Mouse (Mus musculus) embryonic facial prominence, embryonic 14.5 days (tissue): ENCODE data around the gene Shmt1. TPM values are rescaled to one million over a fixed set of nuclear protein-coding genes. Genes with fewer than 3 reads are reported as not detected.

ENCODE experiments used
- ATAC-seq: fragments of 200-750 bp; cut with Nextera tagmentation; 2 replicates; pipeline ENCODE4 v1.8.0; 2017; ENCODE audit warnings: low read depth, moderate number of reproducible peaks, moderate TSS enrichment
- DNase-seq: peaks from one replicate; pipeline ENCODE4 v3.0.0-alpha.2; 2015; ENCODE audit warnings: low spot score
- H3K27ac ChIP-seq: fragments of 300-500 bp; sonication (generic); replicated peaks from 2 replicates; pipeline ENCODE4 v1.5.1; 2014; ENCODE audit warnings: low read depth, mild to moderate bottlenecking, low read length, moderate library complexity
- H3K27me3 ChIP-seq: fragments of 300-500 bp; sonication (generic); replicated peaks from 2 replicates; pipeline ENCODE4 v1.6.1; 2014; ENCODE audit warnings: low read length; ENCODE audit not compliant: control insufficient read depth, insufficient read depth
- H3K36me3 ChIP-seq: fragments of 300-500 bp; sonication (generic); 2 replicates; pipeline ENCODE4 v1.6.1; 2014; ENCODE audit warnings: low read length, mixed read lengths; ENCODE audit not compliant: control insufficient read depth, insufficient read depth
- H3K4me1 ChIP-seq: fragments of 300-500 bp; sonication (generic); 2 replicates; pipeline ENCODE4 v1.6.1; 2014; ENCODE audit warnings: antibody characterized with exemption, low read length; ENCODE audit not compliant: control insufficient read depth, insufficient read depth
- H3K4me2 ChIP-seq: fragments of 300-500 bp; sonication (generic); 2 replicates; pipeline ENCODE4 v1.6.1; 2014; ENCODE audit warnings: low read depth, mild to moderate bottlenecking, low read length, moderate library complexity, mixed read lengths
- H3K4me3 ChIP-seq: fragments of 300-500 bp; sonication (generic); 2 replicates; pipeline ENCODE4 v1.5.1; 2014; ENCODE audit warnings: low read depth, mild to moderate bottlenecking, low read length
- H3K9ac ChIP-seq: fragments of 300-500 bp; sonication (generic); 2 replicates; pipeline ENCODE4 v1.6.1; 2014; ENCODE audit warnings: low read depth, mild to moderate bottlenecking, low read length, moderate library complexity, mixed read lengths
- H3K9me3 ChIP-seq: fragments of 300-500 bp; sonication (generic); 2 replicates; pipeline ENCODE4 v1.6.1; 2016; ENCODE audit warnings: low read length; ENCODE audit not compliant: control insufficient read depth
- WGBS: fragments of 180-500 bp; shearing (Covaris S2); extraction: QIAGEN DNeasy Blood & Tissue Kit; methylation state at CpG from one replicate; pipeline ENCODE4 v1.1.7; 2014; 5-methylcytosine and 5-hydroxymethylcytosine counted together
- polyA plus RNA-seq: library from polyadenylated mRNA; unstranded; fragments of >200 nt; fragmentation: Nextera tagmentation; extraction: Ambion mirVana; gene quantifications from 2 replicates; pipeline ENCODE4 v1.2.1, GENCODE M21; 2014

The Shmt1 gene
- polyA plus RNA-seq, 1 experiment from 2014 or later = 30.2 TPM

GRCm38 (mm10) chr11:60770776-60771175 is 40.7 kb downstream of the Shmt1 start:
- no peaks in the 10 kb centered on the region for H3K27me3 ChIP-seq
- 78% methylated on average over 3 of the region's 3 CpGs for WGBS

GRCm38 (mm10) chr11:60769322-60769721 is 42.2 kb downstream of the Shmt1 start:
- Histone ChIP-seq H3K4me3 (no peak overlapping the region), H3K27ac (no peak overlapping the region), H3K36me3 (no peaks in the 10 kb centered on the region; the same call in 1 of the 2 replicates), H3K27me3 (no peaks in the 10 kb centered on the region), H3K4me1 (no peaks in the 10 kb centered on the region), H3K4me2 (no peak overlapping the region), H3K9me3 (no peaks in the 10 kb centered on the region), H3K9ac (no peak overlapping the region)
- ATAC-seq = no peak
- DNase-seq = no peak
- WGBS = 83% methylated on average over 2 of the region's 2 CpGs

More at GRCm38 (mm10) chr11:60770776-60771175, 40.7 kb downstream of the Shmt1 start:
- H3K4me3 ChIP-seq = no peak overlapping the region
- no peak overlapping the region for H3K9ac ChIP-seq
- H3K27ac ChIP-seq = no peak overlapping the region
- H3K4me2 ChIP-seq = no peak overlapping the region
- ATAC-seq (no peak), DNase-seq (no peak)
- H3K4me1 ChIP-seq = peaks cover 8% of the 10 kb centered on the region
- H3K9me3 ChIP-seq = no peaks in the 10 kb centered on the region
- H3K36me3 ChIP-seq = no peaks in the 10 kb centered on the region; the same call in 1 of the 2 replicates

DNA sequence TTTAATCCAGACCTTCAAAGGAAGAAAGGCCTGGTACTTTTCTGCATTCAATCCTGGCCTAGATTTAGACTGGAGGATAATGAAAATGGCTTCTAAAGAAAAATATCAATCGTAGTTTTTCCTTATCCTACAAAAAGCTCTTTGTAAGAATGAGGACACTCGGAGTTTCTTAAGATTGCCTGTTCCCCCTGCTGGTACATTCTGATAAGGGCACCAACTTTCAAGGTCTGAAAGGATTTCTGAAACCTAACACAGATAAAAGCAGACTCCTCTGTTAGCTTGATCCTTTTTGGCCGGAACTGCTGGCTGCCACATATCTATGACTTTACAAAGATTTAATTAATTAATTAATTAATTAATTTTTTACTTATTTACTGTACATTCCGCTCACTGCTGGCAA is 44.5 kb downstream of the Shmt1 start:
- Histone ChIP-seq H3K4me1 (no peaks in the 10 kb centered on the region), H3K9me3 (no peaks in the 10 kb centered on the region), H3K9ac (no peak overlapping the region), H3K4me2 (no peak overlapping the region), H3K27me3 (no peaks in the 10 kb centered on the region), H3K27ac (no peak overlapping the region), H3K36me3 (peaks cover 12% of the 10 kb centered on the region; the same call in 1 of the 2 replicates), H3K4me3 (no peak overlapping the region)
- ATAC-seq (no peak), DNase-seq (no peak)
- WGBS = 89% methylated on average over 4 of the region's 4 CpGs

- Histone ChIP-seq H3K4me1 (no peaks in the 10 kb centered on the region), H3K4me2 (no peak overlapping the region), H3K27me3 (no peaks in the 10 kb centered on the region), H3K36me3 (peaks cover 57% of the 10 kb centered on the region), H3K27ac (no peak overlapping the region), H3K4me3 (no peak overlapping the region), H3K9me3 (no peaks in the 10 kb centered on the region), H3K9ac (no peak overlapping the region)
- WGBS = 85% methylated on average over 3 of the region's 3 CpGs
- no peak for ATAC-seq
- DNase-seq = no peak
These were observed 49.8 kb downstream of the Shmt1 start for GRCm38 (mm10) chr11:60761681-60762080.

DNA sequence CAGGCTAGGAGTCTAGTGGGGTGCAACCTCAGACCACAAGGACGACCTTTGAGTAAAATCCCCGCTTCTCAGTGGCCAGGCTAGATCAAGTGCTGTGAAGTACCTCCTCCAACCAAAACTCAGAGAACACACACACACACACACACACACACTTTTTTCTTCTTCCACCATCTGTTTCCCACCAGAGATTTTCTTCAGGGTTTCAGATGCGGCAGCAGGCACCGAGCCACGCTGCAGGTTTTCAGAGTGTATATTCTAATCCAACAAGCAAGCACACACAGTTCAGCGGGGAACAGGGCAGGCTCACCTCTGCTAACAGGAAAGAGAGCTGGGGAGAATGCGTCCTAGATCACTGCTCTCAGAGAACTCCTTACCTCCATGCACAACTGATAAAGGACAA is 55.9 kb downstream of the Shmt1 start:
- H3K4me1 ChIP-seq = no peaks in the 10 kb centered on the region
- 95% methylated on average over 7 of the region's 7 CpGs for WGBS
- no peak overlapping the region for H3K9ac ChIP-seq
- H3K27me3 ChIP-seq = no peaks in the 10 kb centered on the region
- no peak overlapping the region for H3K4me3 ChIP-seq
- no peak overlapping the region for H3K27ac ChIP-seq
- DNase-seq = no peak
- no peak overlapping the region for H3K4me2 ChIP-seq
- ATAC-seq = no peak
- H3K36me3 ChIP-seq = peaks cover 87% of the 10 kb centered on the region
- H3K9me3 ChIP-seq = no peaks in the 10 kb centered on the region

DNA sequence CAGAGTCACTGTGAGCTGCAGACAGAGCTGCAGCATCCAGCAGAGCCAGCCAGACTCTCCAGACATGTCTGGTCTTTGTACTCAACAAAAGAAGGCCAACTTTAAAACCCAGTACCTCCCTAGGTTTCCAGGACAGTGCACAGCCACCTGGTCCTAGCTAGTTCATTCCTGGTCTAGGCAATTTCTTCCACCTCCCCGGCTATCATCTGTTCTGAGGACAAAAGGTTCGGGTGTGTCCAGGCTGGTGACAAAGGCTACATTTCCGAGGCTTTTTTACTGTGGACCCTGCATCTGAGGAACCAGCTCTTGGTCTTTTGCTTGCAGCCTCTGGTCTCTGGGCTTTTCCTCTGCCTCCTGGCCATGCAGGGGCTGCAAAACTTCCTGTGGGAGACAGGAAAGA is 71.2 kb downstream of the Shmt1 start:
- DNase-seq = no peak
- WGBS = 81% methylated on average over 3 of the region's 3 CpGs

More for the DNA sequence above, 71.2 kb downstream of the Shmt1 start:
- ATAC-seq = no peak
- Histone ChIP-seq H3K27ac (no peak overlapping the region), H3K4me2 (no peak overlapping the region), H3K36me3 (peaks cover 61% of the 10 kb centered on the region), H3K4me1 (no peaks in the 10 kb centered on the region), H3K9ac (no peak overlapping the region), H3K27me3 (no peaks in the 10 kb centered on the region), H3K4me3 (no peak overlapping the region), H3K9me3 (no peaks in the 10 kb centered on the region)

Other genes starting within 250 kb of the Shmt1 start
- gene Llgl1, start 112.0 kb downstream of the Shmt1 start, polyA plus RNA-seq = 49.7 and 57.8 TPM in 2 replicates
- gene Flii, start 84.5 kb downstream of the Shmt1 start, polyA plus RNA-seq = 76.1 and 76.9 TPM in 2 replicates
- gene Mief2, start 83.3 kb downstream of the Shmt1 start, polyA plus RNA-seq = 17.3 and 18.8 TPM in 2 replicates
- gene Top3a, start 34.4 kb downstream of the Shmt1 start, polyA plus RNA-seq = 12.1 and 16.4 TPM in 2 replicates
- 7.2 and 8.7 TPM in 2 replicates for gene Smcr8, start 34.2 kb downstream of the Shmt1 start, polyA plus RNA-seq
- 32.7 and 32.9 TPM in 2 replicates for gene Dhrs7b, start 18.9 kb upstream of the Shmt1 start, polyA plus RNA-seq
- 61.6 and 61.7 TPM in 2 replicates for gene Tmem11, start 67.6 kb upstream of the Shmt1 start, polyA plus RNA-seq
- 18.8 and 19.4 TPM in 2 replicates for gene Natd1, start 103.0 kb upstream of the Shmt1 start, polyA plus RNA-seq
- gene Map2k3, start 120.3 kb upstream of the Shmt1 start, polyA plus RNA-seq = 76.1 and 78.6 TPM in 2 replicates
- 1.5 and 1.6 TPM in 2 replicates for gene Kcnj12, start 210.8 kb upstream of the Shmt1 start, polyA plus RNA-seq